Mouse (Mus musculus) layer of hippocampus, postnatal 14 days (tissue): ENCODE measurements around the gene Pcbp4. TPM values are rescaled to one million over a fixed set of nuclear protein-coding genes. Genes with fewer than 3 reads are reported as not detected.

Source experiments
- DNase-seq, 2 experiments: peaks; one replicate each; pipeline ENCODE4 v3.0.0; 2021 to 2022; ENCODE audit warnings: low spot score in 2 of 2, mixed read lengths in 1 of 2
- total RNA-seq, 2 experiments: library from RNA; stranded (reverse); gene quantifications; 2 replicates each; pipeline ENCODE4 v1.2.3; 2021

The Pcbp4 gene
- total RNA-seq, 2 experiments from 2014 or later, result 181 to 195 TPM

DNA sequence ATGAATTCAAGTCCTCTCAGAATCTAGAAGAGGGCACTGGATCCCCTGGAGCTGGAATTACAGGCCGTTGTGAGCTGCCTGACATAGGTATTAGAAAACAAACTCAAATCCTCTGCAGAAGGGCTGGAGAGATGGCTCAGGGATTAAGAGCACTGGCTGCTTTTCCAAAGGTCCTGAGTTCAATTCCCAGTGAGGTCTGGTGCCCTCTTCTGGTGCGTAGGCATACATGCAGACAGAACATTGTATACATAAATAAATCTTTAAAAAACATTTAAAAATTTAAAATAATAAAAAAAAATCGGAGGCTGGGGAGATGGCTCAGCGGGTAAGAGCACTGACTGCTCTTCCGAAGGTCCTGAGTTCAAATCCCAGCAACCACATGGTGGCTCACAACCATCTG is 10.4 kb upstream of the Pcbp4 start:
- DNase-seq, result no peak

DNA sequence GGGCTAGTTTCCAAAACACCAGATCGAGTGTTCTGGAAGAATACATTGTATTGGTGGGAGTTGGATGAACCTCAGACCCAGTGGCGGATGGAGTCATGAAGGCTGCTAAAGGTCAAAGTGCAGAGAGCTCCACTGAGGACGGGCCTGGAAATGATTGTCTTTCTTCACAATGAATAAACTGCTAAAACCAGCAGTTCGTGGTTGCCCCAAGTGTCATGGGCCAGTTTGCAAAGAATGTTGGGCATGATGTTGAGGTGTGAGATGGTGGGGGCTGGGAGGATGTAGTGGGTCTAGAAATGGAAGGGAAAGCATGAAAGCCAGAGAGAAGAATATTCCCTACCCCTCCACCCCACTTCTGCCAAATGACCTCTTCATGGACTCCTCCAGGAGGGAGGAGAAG is 8.3 kb upstream of the Pcbp4 start:
- DNase-seq, result no peak

DNA sequence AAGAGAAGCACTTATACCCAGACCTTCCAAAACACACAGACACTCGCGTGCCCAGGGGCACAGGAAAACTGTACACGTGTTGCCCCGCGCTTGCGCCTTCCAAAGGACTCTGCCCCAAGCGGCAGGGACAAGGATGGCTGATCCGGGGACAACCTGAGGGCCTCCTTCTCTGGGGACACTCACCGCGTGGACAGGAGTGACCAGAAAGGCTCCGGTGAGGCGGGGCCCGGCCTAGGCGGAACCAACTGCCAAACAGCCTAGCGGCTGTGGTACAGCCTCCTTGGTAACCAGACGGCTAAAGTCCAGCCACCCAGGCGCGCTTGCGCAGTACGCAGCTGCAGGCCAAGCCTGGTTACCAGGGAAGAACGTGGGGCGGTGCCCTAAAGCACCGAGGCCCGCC is 5.7 kb upstream of the Pcbp4 start, which contains the start of the genes Abhd14b and Abhd14a:
Gene Abhd14b, plus strand, starts transcription at position 112 of the 400 bp plus-strand sequence.
Gene Abhd14a, minus strand, starts transcription at position 331 of the 400 bp plus-strand sequence.
- peak; percentile 93 for DNase-seq

DNA sequence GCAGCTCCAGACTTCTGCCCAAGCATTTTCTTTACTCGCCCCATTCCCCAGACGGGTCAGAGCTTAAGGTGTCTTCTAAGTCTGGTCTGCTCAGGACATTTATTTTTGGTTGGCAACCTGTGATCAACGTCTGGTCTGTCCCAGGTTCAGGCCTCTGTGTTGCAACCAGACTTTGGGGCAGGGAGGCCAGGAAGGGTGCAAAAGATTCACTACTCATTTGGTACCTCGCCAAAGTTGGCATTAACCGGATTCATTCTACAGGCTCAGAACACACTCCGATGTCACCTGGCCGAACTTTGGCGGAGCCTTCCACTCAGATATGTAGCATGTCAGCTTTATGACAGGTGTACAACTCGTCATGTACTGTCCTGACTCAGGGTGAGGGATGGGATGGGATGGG is 5.1 kb upstream of the Pcbp4 start:
- DNase-seq, result no peak

DNA sequence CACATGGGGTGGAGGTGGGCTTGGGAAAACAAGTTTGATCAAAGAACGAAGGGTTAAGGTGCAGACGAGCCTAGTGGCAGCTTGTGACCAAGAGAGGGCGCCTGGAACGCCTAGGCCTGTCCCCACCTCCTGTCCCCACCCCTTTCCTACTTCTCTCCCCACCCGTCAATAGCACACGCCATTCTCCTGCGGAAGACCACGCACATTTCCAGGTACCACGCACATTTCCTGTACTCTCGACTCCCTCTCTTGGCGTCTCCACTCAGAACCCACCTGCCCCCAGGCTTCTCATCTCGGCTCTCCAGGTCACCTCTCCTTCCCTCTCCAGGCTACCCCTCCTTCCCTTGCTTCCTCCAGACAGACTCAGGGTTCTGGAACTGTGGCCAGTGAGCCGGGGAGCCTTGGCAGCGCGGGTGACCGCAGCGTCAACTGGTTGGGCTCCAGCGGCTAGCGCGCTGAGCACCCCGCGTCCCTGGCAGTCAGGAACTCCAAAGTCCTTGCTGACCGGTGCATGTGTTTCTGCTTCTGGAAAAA is 4.5 kb upstream of the Pcbp4 start:
- peak in 1 of 2 experiments; percentile 76 for DNase-seq

DNA sequence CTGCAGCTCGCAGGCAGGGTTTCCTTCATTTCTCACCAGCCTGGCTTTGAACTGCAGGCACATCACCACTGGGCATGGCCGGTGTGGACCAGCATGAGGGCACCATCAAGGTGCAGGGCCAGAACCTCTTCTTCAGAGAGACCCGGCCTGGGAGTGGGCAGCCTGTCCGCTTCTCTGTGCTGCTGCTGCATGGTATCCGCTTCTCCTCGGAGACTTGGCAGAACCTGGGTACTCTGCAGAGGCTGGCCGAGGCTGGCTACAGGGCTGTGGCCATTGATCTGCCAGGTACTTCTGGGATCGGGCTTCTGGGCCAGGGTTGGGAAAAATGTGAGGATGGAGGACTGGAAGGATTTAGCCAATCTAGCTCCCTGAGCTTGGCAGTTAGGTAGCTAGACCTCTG is 3.1 kb upstream of the Pcbp4 start:
- DNase-seq, result no peak

DNA sequence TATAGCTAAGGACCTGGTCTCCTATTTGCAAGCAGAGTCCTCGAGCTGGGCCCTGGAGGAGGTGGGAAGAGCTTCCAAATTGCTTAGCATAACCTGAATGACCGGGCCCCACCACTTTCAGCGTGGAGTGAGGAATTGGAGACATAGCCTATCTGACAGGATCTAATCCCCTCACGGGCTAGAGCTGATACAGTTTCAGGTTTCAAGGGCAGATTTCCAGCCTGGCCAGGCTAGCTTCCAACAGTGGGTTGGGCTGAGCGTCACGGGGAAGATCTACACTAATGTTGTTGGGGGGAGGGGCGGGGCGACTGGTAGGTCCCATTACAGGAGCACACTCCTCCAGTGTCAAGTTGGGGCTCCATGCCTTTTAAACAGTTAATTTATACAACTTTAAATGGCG is 2.4 kb upstream of the Pcbp4 start:
- DNase-seq, result no peak

DNA sequence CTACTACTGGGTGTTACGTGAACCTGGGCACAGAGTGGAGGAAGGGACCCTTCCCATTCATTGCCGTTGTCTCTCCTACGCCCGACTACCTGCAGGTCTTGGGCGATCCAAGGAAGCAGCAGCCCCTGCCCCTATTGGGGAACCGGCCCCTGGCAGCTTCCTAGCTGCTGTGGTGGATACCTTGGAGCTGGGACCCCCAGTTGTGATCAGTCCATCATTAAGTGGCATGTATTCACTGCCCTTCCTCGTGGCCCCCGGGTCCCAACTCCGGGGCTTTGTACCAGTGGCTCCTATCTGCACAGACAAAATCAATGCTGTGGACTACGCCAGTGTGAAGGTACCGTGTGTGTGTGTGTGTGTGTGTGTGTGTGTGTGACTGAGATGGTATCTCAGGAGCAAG is 1.8 kb upstream of the Pcbp4 start:
- DNase-seq, result no peak

DNA sequence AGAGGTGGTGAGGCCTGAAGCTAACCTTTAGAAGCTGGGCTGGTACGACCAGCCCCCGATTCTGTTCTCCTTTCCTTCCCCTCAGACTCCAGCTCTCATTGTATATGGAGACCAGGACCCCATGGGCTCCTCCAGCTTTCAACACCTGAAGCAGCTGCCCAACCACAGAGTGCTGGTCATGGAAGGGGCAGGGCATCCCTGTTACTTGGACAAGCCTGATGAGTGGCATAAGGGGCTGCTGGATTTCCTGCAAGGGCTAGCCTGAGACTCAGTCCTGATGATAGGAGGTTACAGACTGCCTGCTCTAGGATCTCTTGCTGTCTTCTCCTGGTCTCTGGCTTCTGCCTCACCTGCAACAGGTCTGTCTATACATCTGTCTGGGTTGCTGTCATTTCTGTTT is 1.2 kb upstream of the Pcbp4 start:
- no peak for DNase-seq

DNA sequence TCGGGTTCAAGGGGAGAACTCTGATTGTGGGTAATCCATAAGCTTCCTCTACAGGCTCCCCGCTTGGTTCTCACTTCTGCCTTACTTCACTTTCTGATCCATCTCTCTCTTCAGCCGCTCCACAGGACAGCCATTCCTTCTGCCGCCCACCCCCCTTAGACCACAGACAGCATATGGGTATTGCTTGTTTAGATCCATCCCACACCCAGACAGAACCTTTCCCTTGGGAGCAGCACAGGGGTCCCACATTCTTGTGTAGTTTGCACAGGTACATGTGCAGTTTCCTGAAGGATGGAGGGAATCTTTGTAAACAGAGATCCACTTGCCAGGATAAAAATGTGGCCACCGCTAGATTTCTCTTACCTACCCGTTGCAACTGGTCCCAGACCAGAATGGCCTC is 740 bp upstream of the Pcbp4 start:
- no peak for DNase-seq

DNA sequence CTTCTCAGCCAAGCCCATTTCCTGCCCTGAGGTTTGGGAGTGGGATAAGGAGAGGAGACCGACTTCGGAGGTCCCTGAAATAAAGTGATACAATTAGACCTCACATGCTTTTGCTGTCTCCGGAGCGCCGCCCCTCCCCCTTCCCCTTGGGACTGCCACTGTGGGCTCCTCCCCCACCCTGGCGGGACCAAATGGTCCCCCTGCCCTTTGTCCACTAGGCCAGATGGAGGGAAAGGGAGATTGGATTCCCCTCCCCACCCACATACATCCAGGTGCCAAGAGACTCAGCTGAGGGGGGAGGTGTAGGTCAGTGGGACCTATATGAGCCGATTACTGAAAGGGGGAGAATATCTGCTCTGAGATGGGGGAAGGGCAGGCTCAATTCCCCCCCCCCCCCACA is 270 bp upstream of the Pcbp4 start:
- no peak for DNase-seq

DNA sequence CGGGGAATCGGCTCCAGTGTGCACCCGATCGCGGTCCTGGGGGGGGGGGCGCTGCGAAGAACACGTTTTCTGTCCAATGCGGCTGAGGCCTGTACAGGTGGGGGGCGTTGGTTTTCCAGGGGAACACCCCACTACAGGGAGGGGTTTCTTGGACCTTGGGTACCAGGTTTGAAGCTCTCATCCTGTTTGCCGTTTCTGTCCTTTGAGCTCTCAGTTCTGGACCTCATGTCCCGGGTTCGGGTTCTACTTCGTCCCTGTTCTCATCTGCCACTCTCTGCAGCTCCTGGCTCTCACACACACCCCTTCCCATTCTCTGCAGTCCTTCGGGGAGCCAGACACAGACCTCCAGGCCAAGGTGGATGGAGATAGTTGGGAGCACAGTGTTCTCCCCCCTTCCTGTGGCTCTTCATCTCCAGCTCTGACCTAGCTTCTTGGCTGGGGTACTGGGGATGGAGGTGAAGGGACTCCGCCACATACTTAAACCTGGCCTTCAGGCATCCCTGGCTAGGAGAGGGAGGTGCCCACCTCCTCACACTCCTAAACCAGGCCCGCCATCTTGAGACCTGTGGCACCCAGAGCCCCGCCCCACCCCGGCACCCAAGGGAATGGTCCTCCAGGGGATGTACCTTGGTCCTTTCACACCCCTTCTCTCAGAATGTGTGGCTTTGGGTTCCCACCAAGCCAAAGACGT is 1.1 kb downstream of the Pcbp4 start:
- no peak for DNase-seq

DNA sequence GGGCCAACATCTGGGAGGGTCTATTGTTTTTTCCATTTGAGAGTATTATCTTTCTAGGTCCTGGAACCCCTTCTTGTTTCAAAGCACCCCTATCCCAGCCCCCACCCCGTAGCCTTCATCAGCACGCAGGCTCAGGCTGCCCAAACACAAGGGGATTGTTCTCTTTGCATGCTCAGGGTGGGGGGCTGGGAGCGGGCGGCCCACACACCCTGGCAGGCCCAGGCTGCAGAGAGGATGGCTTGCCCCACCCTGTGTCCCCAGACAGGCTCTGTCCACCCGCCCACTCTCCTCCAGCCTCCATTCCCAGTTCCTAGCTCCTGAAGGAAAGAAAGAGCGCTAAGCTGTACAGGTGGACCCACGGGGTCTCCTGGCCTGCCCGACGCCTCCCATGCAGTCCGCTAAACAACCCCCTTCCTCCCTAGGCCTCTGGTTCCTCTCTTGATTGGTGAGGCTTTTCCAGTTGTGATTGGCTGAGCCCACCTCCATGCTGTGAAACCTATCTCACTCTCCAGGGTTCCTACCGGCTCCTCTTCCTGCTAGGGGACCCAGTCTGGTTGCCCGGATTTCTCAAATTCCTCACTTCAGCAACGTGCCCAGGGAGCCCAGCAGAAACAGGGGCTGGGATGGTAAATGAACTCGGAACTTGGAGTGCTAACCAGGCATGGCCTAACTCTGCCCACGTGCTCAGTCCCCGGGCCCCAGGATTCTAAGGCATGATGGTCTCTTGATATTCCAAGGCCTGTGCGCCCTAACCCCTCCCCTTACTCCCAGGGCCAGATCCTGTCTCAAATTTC is 2.0 kb downstream of the Pcbp4 start:
- no peak for DNase-seq

DNA sequence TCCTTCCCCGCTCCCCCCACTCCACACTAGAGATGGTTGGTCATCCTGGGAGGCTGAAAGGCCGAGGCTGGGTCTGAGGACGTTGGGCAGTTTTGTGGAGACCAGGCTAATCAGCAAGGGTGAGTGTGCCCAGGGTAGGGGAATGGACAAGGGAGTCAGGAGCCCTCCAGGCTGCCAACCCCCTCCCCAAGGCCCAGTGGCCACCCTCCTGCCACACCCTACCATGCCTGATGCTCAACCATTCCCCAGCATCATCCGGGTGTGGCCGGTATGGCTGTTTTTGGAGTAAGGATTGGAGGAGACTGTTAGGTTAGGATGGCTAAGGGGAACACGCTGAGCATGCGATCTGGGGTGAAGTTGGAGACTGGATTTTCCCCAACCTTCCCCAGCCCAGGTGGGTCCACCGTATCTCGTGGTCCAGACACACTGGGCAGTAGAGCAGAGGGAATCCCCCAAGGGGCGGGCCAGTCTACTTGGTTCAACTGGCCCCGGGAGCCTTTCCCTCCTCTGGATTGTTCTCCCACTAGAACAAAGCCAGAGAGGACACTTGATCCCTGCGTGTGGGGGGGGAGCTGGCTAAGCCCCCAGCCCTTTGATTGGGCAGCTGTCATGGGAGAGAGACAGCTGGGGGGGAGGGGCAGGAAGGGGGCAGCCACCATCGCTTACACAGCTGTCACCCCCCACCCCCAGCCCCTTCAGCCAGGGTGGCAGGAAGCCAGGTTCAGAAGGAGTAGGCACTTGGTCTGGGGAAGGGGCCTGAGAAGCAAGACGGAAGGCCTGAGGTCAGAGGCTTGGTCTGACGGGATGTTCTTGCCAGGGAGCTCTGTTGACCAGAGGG is 3.5 kb downstream of the Pcbp4 start:
- no peak for DNase-seq

DNA sequence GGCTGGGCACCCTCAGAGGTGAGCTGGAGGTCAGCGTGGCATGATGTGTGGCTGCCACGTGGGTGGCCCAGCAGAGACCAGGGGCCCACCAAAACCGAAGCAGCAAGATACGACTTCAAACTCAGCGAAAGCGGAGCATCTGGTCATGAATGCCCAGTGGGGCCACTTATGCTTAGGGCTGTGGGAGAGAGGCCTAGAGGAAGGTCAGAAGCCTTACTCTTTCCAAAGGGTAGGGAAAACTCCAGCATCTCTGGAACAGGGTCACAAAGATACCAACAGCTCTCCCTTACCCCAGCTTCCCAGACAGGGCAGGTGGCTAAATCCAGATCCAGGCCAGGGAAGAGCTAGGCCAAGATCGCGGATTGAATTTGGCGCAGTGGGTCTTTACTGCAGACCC is 4.1 kb downstream of the Pcbp4 start:
- no peak for DNase-seq

DNA sequence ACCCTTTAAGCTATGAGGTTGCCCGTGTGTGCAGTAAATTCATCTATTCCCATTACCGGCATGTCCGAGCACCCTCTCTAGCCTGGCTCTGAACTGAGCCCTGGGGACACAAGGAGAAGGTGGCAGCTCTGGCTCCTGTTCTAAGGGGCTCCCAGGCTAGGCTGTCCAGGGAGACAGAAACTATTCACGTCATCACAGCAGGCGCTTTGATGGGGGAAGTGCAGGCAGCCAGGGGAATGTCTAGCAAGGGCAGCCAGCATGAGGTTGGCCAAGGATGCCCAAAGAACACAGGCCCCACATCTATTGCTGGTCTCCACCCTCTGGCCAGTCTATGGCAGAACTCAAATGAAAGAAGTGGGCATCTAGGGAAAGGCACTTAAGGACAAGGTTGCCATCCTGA is 4.8 kb downstream of the Pcbp4 start:
- DNase-seq, result no peak

DNA sequence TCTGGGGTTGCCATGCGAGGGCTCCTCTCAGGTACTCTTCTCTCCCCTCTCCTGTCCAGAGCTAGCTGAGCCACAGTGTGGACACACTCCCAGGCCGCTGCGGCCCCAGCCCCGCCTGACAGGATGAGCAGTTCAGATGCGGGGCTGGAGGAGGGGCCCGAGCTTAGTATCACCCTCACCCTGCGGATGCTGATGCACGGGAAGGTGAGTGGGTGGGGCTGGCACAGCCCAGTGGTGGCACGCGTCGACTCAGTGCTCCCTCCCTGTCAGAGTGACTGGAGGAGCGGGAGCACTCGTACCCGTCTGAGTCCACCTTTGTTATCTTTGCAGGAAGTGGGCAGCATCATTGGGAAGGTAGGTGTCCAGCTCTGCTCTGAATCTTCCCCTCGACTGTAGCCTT is 6.9 kb downstream of the Pcbp4 start:
- no peak for DNase-seq

DNA sequence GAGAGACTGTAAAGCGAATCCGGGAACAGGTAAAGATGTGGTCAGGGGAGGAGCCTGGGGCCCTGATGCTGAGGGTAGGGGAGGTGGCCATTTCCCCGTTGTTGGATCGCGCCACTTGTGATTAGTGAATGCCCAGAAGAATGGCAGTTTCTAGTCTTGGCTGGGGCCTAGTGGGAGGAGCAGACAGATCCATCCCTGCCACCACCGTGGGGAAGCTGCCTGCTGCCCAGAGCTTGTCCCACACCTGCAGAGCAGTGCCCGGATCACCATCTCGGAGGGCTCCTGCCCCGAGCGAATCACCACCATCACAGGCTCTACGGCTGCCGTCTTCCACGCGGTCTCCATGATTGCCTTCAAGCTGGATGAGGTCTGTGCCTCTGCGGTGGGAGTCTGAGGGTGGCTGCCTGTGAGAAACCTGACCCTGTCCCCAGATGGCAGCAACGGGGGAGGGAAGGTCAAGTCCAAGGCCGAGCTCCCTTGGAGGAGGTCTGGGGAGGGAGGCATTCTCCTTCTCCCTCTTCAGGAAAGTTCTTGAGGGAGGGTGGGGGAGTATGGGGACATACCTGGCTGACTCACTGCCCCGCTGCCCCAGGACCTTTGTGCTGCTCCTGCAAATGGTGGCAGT is 7.4 kb downstream of the Pcbp4 start:
- DNase-seq, result no peak

DNA sequence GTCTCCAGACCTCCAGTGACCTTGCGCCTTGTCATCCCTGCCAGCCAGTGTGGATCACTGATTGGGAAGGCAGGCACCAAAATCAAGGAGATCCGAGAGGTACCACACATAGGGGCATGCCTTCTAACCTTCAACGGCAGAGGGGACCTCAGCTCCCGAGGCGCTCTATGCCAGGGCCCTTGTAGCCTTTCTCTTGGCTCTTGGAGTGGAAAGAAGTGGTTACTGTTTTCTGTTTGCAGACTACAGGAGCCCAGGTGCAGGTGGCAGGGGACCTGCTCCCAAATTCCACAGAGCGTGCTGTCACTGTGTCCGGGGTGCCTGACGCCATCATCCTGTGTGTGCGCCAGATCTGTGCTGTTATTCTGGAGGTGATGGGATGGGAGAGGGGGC is 7.9 kb downstream of the Pcbp4 start:
- DNase-seq, result no peak

DNA sequence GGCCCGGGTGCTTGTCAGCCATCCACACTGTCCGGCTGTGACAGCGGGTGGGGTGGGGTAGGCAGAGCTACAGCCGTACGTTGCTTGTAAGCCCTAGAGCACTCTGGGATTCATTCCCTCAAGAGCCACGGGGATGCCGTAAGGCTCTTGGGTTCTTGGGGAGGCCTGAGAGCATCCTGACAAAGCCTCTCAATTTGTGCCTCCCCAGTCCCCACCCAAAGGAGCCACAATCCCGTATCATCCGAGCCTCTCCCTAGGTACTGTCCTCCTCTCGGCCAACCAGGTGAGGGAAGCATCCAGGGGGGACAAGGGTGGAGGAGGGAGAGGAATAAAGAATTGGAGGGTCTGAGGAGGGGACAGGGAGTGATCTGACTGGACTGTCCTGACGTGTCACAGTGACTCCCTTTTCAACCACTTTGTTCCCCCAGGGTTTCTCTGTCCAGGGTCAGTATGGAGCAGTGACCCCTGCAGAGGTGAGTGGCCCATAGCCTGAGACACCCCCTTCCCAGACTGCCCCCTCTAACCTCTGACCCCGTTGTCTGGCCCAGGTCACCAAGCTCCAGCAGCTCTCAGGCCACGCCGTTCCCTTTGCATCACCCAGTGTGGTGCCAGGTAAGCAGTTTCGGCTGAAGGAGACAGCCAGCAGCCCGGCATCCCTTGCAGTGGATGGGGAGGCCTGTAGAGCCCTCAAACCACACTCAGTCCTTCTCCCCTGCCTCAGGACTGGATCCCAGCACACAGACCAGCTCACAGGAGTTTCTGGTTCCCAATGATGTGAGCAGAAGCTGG is 8.7 kb downstream of the Pcbp4 start:
- no peak for DNase-seq
